Mouse (Mus musculus) limb, embryonic 15.5 days (tissue): ENCODE measurements around the gene Cnot8. TPM values are rescaled to one million over a fixed set of nuclear protein-coding genes. Genes with fewer than 3 reads are reported as not detected.

Experiments used
- ATAC-seq: fragments of 200-750 bp; cut with Nextera tagmentation; 2 replicates; pipeline ENCODE4 v1.8.0; 2017; ENCODE audit warnings: low read depth, moderate TSS enrichment; ENCODE audit not compliant: insufficient number of reproducible peaks, low FRiP score, low TSS enrichment
- H3K27ac ChIP-seq: fragments of 300-500 bp; sonication (generic); 2 replicates; pipeline ENCODE4 v1.5.1; 2015; ENCODE audit warnings: moderate library complexity, mild to moderate bottlenecking, inconsistent platforms
- H3K27me3 ChIP-seq: fragments of 300-500 bp; sonication (generic); 2 replicates; pipeline ENCODE4 v1.6.1; 2015; ENCODE audit warnings: inconsistent platforms
- H3K36me3 ChIP-seq: fragments of 300-500 bp; sonication (generic); 2 replicates; pipeline ENCODE4 v1.6.1; 2015; ENCODE audit warnings: inconsistent platforms
- H3K4me1 ChIP-seq: fragments of 300-500 bp; sonication (generic); 2 replicates; pipeline ENCODE4 v1.6.1; 2015; ENCODE audit warnings: inconsistent platforms
- H3K4me2 ChIP-seq: fragments of 300-500 bp; sonication (generic); 2 replicates; pipeline ENCODE4 v1.6.1; 2015; ENCODE audit warnings: mild to moderate bottlenecking, inconsistent platforms
- H3K4me3 ChIP-seq: fragments of 300-500 bp; sonication (generic); 2 replicates; pipeline ENCODE4 v1.5.1; 2015; ENCODE audit warnings: mild to moderate bottlenecking, inconsistent platforms
- H3K9ac ChIP-seq: fragments of 300-500 bp; sonication (generic); 2 replicates; pipeline ENCODE4 v1.6.1; 2015; ENCODE audit warnings: inconsistent platforms
- H3K9me3 ChIP-seq: fragments of 300-500 bp; sonication (generic); 2 replicates; pipeline ENCODE4 v1.6.1; 2016; ENCODE audit warnings: inconsistent platforms
- WGBS: fragments of 180-500 bp; shearing (Covaris S2); methylation state at CpG from one replicate; pipeline ENCODE4 v1.1.7; 2015; 5-methylcytosine and 5-hydroxymethylcytosine counted together
- polyA plus RNA-seq: library from polyadenylated mRNA; unstranded; fragments of >200 nt; fragmentation: Nextera tagmentation; extraction: Ambion mirVana; gene quantifications from 2 replicates; pipeline ENCODE4 v1.2.1, GENCODE M21; 2015

The Cnot8 gene
- polyA plus RNA-seq, 1 experiment from 2014 or later = 90.9 TPM

GRCm38 (mm10) chr11:58107009-58107408 is 3.1 kb downstream of the Cnot8 start:
- no peaks in the 10 kb centered on the region for H3K9me3 ChIP-seq
- no peak overlapping the region for H3K9ac ChIP-seq
- H3K4me3 ChIP-seq = no peak overlapping the region
- H3K36me3 ChIP-seq = peaks cover 27% of the 10 kb centered on the region
- peaks cover 24% of the 10 kb centered on the region for H3K4me1 ChIP-seq
- ATAC-seq = no peak
- no peak overlapping the region for H3K27ac ChIP-seq
- H3K27me3 ChIP-seq = no peaks in the 10 kb centered on the region
- WGBS = 46% methylated on average over 3 of the region's 3 CpGs
- no peak overlapping the region for H3K4me2 ChIP-seq

GRCm38 (mm10) chr11:58107664-58108337 is 3.8 kb downstream of the Cnot8 start:
- WGBS = 84% methylated on average over 4 of the region's 4 CpGs
- Histone ChIP-seq H3K4me1 (peaks cover 22% of the 10 kb centered on the region), H3K36me3 (peaks cover 33% of the 10 kb centered on the region), H3K4me2 (no peak overlapping the region), H3K27me3 (no peaks in the 10 kb centered on the region), H3K9me3 (no peaks in the 10 kb centered on the region), H3K27ac (no peak overlapping the region), H3K9ac (no peak overlapping the region), H3K4me3 (no peak overlapping the region)
- no peak for ATAC-seq

- no peak overlapping the region for H3K27ac ChIP-seq
- no peaks in the 10 kb centered on the region for H3K9me3 ChIP-seq
- H3K27me3 ChIP-seq = no peaks in the 10 kb centered on the region
- WGBS = 64% methylated on average over 1 of the region's 1 CpGs
- no peaks in the 10 kb centered on the region for H3K4me1 ChIP-seq
- no peak overlapping the region for H3K4me2 ChIP-seq
- no peak overlapping the region for H3K4me3 ChIP-seq
- peaks cover 92% of the 10 kb centered on the region for H3K36me3 ChIP-seq
- H3K9ac ChIP-seq = no peak overlapping the region
- no peak for ATAC-seq
These were observed 12.6 kb downstream of the Cnot8 start for GRCm38 (mm10) chr11:58116560-58116959.

GRCm38 (mm10) chr11:58117044-58117652 is 13.2 kb downstream of the Cnot8 start:
- Histone ChIP-seq H3K9me3 (no peaks in the 10 kb centered on the region), H3K36me3 (peaks cover 92% of the 10 kb centered on the region), H3K4me1 (no peaks in the 10 kb centered on the region), H3K4me2 (no peak overlapping the region), H3K4me3 (no peak overlapping the region), H3K27ac (no peak overlapping the region), H3K9ac (no peak overlapping the region), H3K27me3 (no peaks in the 10 kb centered on the region)
- no peak for ATAC-seq
- 89% methylated on average over 10 of the region's 10 CpGs for WGBS

- 85% methylated on average over 3 of the region's 3 CpGs for WGBS
- Histone ChIP-seq H3K9me3 (no peaks in the 10 kb centered on the region), H3K27ac (no peak overlapping the region), H3K4me1 (no peaks in the 10 kb centered on the region), H3K27me3 (no peaks in the 10 kb centered on the region), H3K4me3 (no peak overlapping the region), H3K36me3 (peaks cover 91% of the 10 kb centered on the region), H3K9ac (no peak overlapping the region), H3K4me2 (no peak overlapping the region)
- ATAC-seq = no peak
These were observed 16.7 kb downstream of the Cnot8 start for GRCm38 (mm10) chr11:58120655-58121054.

GRCm38 (mm10) chr11:58121351-58121750 is 17.4 kb downstream of the Cnot8 start:
- no peak for ATAC-seq
- Histone ChIP-seq H3K9ac (no peak overlapping the region), H3K27ac (no peak overlapping the region), H3K36me3 (peaks cover 89% of the 10 kb centered on the region), H3K27me3 (no peaks in the 10 kb centered on the region), H3K9me3 (no peaks in the 10 kb centered on the region), H3K4me2 (no peak overlapping the region), H3K4me1 (no peaks in the 10 kb centered on the region), H3K4me3 (no peak overlapping the region)
- WGBS = 89% methylated on average over 9 of the region's 9 CpGs

- 93% methylated on average over 2 of the region's 2 CpGs for WGBS
- no peak overlapping the region for H3K9ac ChIP-seq
- H3K36me3 ChIP-seq = peaks cover 90% of the 10 kb centered on the region
- no peaks in the 10 kb centered on the region for H3K27me3 ChIP-seq
- ATAC-seq = no peak
- H3K4me2 ChIP-seq = no peak overlapping the region
- H3K27ac ChIP-seq = no peak overlapping the region
- H3K4me3 ChIP-seq = no peak overlapping the region
- H3K4me1 ChIP-seq = no peaks in the 10 kb centered on the region
- no peaks in the 10 kb centered on the region for H3K9me3 ChIP-seq
These were observed 19.8 kb downstream of the Cnot8 start for GRCm38 (mm10) chr11:58123711-58124110.

GRCm38 (mm10) chr11:58125021-58125420 is 21.1 kb downstream of the Cnot8 start:
- 90% methylated on average over 11 of the region's 11 CpGs for WGBS
- Histone ChIP-seq H3K36me3 (peaks cover 92% of the 10 kb centered on the region), H3K9me3 (no peaks in the 10 kb centered on the region), H3K4me3 (no peak overlapping the region), H3K27ac (no peak overlapping the region), H3K27me3 (no peaks in the 10 kb centered on the region), H3K4me2 (no peak overlapping the region), H3K9ac (no peak overlapping the region), H3K4me1 (no peaks in the 10 kb centered on the region)
- ATAC-seq = no peak

- Histone ChIP-seq H3K9me3 (no peaks in the 10 kb centered on the region), H3K4me3 (no peak overlapping the region), H3K4me2 (no peak overlapping the region), H3K27ac (no peak overlapping the region), H3K36me3 (peaks cover 93% of the 10 kb centered on the region), H3K9ac (no peak overlapping the region), H3K27me3 (no peaks in the 10 kb centered on the region), H3K4me1 (no peaks in the 10 kb centered on the region)
- 69% methylated on average over 7 of the region's 7 CpGs for WGBS
- no peak for ATAC-seq
These were observed 22.6 kb downstream of the Cnot8 start for GRCm38 (mm10) chr11:58126397-58127160.

GRCm38 (mm10) chr11:58127544-58127943 is 23.6 kb downstream of the Cnot8 start:
- Histone ChIP-seq H3K36me3 (peaks cover 96% of the 10 kb centered on the region), H3K4me2 (no peak overlapping the region), H3K27me3 (no peaks in the 10 kb centered on the region), H3K9ac (no peak overlapping the region), H3K4me1 (no peaks in the 10 kb centered on the region), H3K9me3 (no peaks in the 10 kb centered on the region), H3K4me3 (no peak overlapping the region), H3K27ac (no peak overlapping the region)
- ATAC-seq = no peak
- 90% methylated on average over 2 of the region's 2 CpGs for WGBS

GRCm38 (mm10) chr11:58129302-58129843 is 25.4 kb downstream of the Cnot8 start:
- Histone ChIP-seq H3K4me3 (no peak overlapping the region), H3K9me3 (no peaks in the 10 kb centered on the region), H3K4me1 (no peaks in the 10 kb centered on the region), H3K9ac (no peak overlapping the region), H3K27me3 (no peaks in the 10 kb centered on the region), H3K36me3 (peaks cover 89% of the 10 kb centered on the region), H3K27ac (no peak overlapping the region), H3K4me2 (no peak overlapping the region)
- ATAC-seq = no peak
- 38% methylated on average over 6 of the region's 6 CpGs for WGBS

- H3K9ac ChIP-seq = no peak overlapping the region
- no peak for ATAC-seq
- WGBS = 96% methylated on average over 3 of the region's 3 CpGs
These were observed 28.1 kb downstream of the Cnot8 start for GRCm38 (mm10) chr11:58132026-58132425.

More at GRCm38 (mm10) chr11:58132026-58132425, 28.1 kb downstream of the Cnot8 start:
- H3K4me3 ChIP-seq = no peak overlapping the region
- no peaks in the 10 kb centered on the region for H3K4me1 ChIP-seq
- no peaks in the 10 kb centered on the region for H3K27me3 ChIP-seq
- no peak overlapping the region for H3K4me2 ChIP-seq
- no peak overlapping the region for H3K27ac ChIP-seq
- H3K36me3 ChIP-seq = peaks cover 90% of the 10 kb centered on the region
- H3K9me3 ChIP-seq = no peaks in the 10 kb centered on the region
